Mouse (Mus musculus): ENCODE data around the gene Ppm1f. TPM values are rescaled to one million over a fixed set of nuclear protein-coding genes. Genes with fewer than 3 reads are reported as not detected.
"Not testable (repeated sequence)": the region's sequence is repeated elsewhere in the genome, so short reads cannot be mapped to it uniquely, and the experiment has no call there.

Gene Ppm1f
- total RNA-seq (2021): 10 to 100 TPM; 23.8 to 25.8 TPM

DNA sequence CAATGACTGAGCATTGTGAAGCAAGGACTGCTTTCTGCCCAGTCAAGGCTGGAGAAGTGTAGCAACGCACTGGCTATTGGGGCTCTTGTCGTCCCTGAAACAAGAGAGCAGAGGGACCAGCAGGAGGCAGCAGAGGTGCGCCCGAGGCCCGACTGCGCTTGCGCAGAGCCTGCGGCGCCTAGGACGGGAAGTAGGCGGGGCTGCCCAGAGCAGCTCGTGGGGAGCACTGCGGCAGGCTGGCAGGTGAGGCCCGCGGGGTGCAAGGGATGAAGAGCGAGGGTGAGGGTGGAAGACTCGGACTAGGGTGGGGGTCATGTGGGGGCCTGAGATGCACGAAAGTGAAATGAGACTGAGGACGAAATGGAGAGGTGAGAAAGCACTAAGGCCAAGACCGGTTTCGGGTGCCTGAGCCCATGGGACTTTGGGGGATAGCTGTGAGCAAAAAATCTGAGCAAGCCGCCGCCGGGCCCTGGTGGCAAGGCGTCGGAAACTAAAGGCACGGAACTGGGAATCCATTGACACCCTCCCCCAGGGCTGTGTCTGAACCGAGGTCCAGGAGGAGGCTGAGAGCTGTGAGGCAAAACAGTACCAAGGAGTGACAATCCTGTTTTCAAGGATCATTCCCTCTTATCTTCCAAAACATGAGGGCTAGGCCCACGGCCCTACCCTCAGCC lies at the start of gene Ppm1f:
Gene Ppm1f (plus strand): TSS at position 88 of the 674 bp plus-strand sequence.
- intact Hi-C loops (cut with DNase I): no loop called here
- DNase-seq: peak; percentile 94

DNA sequence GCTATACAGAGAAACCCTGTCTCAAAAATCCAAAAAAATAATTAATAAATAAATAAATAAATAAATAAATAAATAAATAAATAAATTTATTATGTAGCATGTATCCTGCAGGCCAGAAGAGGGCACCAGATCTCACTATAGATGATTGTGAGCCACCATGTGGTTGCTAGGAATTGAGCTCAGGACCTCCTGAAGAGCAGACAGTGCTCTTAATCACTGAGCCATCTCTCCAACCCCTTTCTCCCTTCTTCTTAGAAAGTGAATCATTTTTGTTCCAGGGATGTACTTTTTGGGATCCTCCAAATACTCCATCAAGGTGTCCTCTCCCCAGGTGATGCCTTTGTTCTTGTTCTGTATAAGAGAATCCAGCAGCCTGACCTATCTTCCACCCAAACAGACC lies 47.1 kb upstream of the Ppm1f start:
- no peak for DNase-seq
- intact Hi-C loops (cut with DNase I): no loop called here

DNA sequence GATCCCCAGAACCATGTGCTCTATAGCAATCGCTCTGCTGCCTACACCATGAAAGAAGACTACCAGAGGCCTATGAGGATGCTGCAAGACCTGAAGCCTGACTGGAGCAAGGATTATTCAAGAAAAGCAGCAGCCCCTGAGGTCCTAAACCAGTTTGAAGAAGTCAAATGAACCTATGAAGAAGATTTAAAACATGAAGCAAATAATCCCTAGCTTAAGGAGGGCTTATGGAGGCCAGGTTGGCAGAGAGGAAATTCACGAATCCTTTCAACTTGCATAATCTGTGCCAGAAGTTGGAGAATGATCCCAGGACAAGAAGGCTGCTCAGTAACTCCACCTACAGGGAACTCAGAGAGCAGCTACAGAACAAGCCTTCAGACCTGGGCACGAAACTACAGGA lies 43.9 kb upstream of the Ppm1f start:
- no peak for DNase-seq
- intact Hi-C loops (cut with DNase I): no loop called here

DNA sequence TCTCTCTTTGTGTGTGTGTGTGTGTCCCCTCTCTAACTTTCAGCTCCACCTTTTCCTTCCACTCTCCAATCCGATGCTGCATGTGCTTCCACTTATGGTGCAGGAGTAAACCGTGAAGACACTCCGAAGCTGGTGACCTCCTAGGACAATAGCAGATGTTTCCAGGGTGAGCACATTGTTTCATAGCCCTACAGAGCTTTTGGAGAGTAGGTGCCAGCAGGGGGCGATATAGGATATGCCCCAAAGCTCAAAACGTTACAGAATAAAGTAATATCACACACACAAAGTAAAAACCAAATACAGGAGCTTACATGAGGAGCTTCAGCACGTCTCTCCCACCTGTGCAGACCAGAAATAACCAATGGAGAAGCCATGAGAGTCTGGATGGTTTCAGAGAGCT lies 41.4 kb upstream of the Ppm1f start:
- intact Hi-C loops (cut with DNase I): no loop called here
- DNase-seq: peak; percentile 11

DNA sequence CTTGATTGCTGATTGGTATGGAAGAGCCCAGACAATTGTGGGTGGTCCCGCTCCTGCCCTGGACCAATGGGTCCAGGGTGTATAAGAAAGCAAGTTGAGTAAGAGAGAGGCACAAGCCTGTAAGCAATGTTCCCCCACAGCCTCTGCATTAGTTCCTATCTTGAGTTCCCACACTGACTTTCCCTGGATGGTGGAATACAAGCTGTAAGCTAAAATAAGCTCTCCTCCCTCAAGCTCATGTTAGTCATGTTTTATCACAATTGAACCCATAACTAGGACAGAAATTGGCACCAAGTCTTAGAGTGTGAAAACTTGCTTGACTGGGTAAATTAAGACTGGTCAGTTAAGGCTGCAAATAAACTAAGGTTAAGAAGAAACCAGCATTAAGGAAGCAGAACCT lies 40.7 kb upstream of the Ppm1f start:
- DNase-seq: no peak
- intact Hi-C loops (cut with DNase I): no loop called here

DNA sequence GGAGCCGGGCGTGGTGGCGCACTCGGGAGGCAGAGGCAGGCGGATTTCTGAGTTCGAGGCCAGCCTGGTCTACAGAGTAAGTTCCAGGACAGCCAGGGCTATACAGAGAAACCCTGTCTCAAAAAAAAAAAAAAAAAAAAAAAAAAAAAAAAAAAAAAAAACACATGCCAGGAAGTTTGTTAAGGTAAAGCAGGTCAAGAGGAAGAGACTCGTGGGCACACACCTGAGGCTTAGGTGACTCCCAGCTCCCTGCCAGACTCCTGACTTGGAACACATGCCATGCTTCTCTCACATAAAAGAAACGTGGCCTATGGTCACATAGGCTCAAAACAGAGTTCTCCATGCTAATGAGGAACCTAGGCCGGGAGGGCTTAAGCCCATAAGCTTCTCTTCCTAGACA lies 40.2 kb upstream of the Ppm1f start:
- intact Hi-C loops (cut with DNase I); DNase-seq: not testable (repeated sequence)

DNA sequence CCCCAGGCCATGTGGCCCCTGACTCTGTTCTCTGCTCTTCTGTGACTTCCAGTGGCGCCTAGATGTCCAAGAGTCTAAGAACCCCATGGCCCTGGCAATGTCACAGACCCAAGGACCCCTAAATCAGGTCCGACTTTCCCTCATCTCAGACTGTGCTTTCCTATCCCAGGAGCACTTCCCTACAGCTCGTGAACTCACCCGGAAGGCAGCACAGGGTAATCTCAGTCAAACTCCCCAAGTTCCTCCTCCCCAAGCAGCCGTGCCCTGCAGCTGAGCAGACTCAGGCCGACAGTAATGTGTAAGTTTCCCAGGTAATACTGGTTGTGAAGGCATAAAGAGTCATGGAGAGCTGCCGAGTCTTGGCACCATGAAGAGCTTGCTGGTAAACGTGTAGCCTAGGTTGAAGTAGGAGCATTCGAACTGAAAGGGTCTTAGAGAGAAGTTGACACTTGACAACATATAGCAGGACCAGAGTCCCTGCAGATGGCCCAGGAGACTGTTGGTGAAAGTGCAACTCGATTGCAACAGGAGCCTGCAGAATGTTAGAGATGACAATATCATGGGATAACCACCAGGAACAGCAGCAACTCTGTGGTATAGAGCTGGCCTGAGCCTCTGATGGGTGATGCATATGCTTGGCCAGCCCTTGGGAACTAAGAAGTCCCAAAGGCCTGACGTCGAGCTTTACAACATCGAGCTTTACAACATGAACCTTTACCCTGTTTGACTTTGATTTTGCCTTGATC lies 39.4 kb upstream of the Ppm1f start:
- intact Hi-C loops (cut with DNase I): no loop called here
- DNase-seq: no peak

DNA sequence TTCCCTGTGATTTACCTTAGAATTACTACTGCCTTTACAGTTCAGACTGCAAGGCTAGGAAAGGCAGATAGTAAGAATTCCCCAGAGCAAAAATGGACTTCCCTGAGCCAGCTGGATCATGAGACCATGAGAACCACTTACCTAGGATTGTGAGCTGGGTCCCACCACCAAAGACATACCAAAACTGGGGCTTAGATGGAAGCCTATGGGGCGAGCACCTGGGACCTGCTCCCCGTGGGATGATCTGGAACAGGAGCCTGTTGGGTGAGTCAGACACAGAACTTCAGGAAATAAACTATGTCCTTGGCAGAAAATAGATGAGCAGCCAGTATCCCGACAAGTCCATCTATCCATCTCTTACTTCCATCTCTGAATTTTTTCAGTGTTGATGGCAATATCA lies 34.0 kb upstream of the Ppm1f start:
- intact Hi-C loops (cut with DNase I): no loop called here
- DNase-seq: no peak

DNA sequence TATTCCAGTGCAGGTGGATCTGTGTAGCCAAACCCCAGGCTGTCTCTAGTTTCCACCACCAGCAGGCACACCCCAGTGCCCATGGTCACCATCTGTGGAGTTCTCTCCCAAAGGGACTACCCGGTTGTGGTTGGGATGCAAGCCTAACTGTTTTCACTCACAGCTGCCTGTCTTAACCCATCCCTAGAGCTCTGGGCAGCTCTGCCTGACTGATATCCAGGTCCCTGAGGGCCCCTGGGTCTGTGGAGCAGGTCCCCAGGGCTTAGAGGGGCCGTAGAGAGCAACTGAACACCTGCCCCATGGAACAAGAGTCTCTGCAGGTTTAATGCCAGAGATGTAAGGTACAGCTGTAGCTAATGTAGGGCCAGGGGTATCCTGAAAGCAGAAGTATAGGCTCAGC lies 32.3 kb upstream of the Ppm1f start, which contains the start of gene Igll1:
Gene Igll1 (minus strand): TSS at position 8 of the 400 bp plus-strand sequence.
- no peak for DNase-seq
- intact Hi-C loops (cut with DNase I): no loop called here

DNA sequence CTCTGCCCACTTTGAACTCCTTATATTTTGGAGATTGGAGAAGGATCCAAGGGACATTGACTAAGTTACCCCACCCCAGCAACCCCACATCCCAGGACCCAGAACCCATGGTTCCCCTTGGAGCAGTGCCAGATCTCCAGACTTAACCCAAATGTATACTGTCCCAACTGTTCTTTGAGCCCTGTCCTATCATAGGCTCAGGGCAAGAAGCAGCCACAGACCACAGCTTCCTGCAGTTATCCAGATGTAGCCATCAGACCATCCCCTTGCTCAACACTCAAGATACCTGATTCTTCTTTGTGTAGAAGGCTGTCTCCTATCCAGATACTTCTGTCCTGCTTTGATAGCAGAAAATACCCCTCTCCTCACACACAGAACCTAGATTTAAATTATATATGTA lies 31.1 kb upstream of the Ppm1f start:
- intact Hi-C loops (cut with DNase I): no loop called here
- no peak for DNase-seq

DNA sequence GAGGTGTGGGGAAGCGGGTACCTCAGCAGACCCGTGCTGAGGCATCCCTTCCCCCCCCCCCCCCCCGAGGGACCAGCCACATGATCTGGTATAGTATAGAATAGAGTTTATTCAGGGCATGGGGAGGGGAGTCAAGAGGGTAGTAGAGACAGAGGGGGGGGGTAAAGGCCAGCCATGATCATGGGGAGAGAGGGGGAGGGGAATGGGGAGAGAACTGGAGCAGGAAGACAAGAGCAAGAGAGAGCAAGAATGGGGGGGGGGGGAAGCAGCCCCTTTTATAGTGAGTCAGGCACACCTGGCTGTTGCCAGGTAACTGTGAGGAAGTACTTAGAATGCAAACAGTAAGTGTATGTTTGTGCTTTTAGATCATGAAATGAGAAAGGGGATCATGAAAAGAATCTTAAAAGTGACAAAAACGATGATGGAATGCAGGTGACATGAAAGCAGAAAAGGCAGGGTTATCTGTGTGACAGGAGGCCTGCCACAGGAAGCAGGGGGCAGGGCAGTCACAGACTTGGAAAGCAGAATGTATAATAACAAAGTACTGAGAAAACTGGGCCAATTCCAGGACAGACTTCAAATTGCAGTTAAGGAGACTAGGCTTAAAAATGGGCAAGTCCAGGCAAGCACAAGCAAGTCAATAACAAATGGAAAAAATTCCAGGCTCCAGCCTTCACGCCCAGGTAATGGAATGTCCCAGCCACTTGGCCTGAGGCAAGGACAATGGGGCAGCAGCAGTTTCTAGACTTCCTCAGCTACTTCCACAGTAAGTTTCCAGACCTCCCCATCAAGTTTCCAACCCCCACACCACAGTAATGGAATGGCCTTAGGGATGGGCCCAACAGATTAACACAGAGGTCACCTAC lies 30.3 kb upstream of the Ppm1f start:
- intact Hi-C loops (cut with DNase I): no loop called here
- no peak for DNase-seq

DNA sequence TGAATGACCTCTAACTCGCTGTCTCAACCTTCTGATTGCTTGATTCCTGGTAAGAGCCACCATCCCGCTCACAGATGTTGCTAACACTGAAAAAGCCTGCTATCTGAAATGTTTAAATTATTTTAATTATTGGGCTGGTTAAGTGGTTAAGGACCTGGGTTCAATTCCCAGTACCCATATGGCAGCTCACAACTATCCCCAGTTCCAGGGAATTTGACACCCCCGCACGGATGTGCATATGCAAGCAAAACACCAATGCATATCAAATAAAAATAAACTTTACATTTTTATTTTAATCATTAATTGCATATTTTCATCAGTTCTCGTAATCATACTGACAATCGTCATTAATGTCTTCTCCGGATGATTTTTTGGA lies 26.0 kb upstream of the Ppm1f start:
- intact Hi-C loops (cut with DNase I): no loop called here
- DNase-seq: no peak

DNA sequence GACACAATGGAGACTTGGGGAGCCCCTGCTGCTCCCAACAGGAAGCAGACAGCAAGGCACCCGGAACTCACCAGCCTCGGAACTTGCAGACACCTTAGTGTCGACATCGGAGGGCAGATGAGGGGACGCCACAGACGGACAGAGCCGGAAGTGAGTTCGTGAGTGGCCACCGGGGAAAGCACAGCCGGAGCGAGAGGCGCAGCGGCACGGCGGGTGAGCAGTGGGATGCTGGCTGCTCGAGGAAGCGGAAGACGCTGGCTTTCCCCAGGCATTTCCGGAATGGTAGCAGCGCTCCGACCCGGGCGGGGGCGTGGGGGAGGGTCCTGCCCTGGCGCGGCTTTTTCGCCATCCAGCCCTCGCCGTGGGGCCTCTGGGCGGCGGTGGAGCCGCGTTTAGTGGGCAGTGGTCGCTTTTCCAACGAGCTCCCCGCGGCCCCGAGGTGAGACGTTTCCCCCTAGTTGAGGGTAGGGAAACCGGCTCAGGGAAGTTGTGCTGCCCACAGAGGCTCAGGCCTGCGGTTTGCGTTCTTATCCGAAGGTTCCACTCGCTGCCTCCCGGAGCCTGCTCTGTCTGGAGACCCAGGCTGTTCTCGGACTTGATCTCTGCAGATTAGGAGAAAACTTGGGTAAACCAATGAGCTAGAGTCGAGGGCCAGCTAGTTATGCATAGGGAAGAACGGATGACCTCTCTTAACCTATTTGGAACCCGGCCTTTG lies 25.5 kb upstream of the Ppm1f start, which contains the start of the genes Top3b and Vpreb1:
Gene Top3b (plus strand): TSS at position 120 of the 715 bp plus-strand sequence.
Gene Vpreb1 (minus strand): TSS at position 227 of the 715 bp plus-strand sequence.
- intact Hi-C loops (cut with DNase I): no loop called here
- DNase-seq: peak; percentile 91

DNA sequence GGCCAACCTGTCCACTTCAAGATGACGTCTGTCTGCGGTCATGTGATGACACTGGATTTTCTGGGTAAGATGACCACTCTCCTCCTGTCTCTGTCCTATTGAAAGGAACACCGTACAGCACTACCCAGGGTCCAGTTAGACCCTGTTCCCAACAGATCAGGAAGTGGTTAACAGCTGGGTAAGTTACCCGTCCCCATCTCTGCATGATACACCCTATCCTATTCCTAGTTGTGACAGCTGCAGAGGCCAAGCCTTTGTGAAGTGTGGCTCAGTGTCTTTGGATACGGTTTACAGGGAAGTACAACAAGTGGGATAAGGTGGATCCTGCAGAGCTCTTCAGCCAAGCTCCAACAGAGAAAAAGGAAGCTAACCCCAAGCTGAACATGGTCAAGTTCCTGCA lies 17.2 kb upstream of the Ppm1f start:
- no peak for DNase-seq
- intact Hi-C loops (cut with DNase I): loop anchor here (5.0 kb wide), 1 partner anchor 562 kb away; no protein-coding TSS in a partner anchor

DNA sequence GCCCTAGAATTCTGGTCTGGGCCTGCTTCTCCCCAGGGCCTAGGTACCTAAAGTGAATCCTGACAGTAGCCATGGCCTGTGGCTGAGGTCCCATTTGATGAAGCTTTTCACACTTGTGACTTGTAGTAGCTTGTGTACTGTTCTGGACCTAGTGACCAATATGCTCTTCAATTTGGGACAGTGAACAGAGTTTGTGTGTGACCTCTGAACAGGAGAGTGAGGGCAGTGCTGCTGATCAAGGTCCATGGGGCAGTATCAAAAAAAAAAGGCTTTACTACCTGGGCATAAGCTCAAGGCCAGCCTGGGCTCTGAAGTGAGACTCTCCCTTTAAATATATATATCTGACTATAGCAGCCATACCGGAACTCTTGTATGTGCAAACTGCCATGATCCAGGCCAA lies 7.9 kb upstream of the Ppm1f start:
- DNase-seq: no peak
- intact Hi-C loops (cut with DNase I): no loop called here

DNA sequence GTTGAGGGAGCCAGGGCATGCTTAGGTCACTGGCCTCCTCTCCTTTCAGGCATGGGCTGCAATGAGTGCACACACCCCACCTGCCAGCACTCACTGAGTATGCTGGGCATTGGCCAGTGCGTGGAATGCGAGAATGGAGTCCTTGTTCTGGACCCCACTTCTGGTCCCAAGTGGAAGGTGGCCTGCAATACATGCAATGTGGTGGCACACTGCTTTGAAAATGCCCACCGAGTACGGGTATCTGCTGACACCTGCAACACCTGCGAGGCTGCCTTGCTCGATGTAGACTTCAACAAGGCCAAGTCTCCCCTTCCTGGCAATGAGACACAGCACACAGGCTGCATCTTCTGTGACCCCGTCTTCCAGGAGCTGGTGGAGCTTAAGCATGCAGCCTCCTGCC lies 3.9 kb upstream of the Ppm1f start:
- intact Hi-C loops (cut with DNase I): no loop called here
- no peak for DNase-seq

DNA sequence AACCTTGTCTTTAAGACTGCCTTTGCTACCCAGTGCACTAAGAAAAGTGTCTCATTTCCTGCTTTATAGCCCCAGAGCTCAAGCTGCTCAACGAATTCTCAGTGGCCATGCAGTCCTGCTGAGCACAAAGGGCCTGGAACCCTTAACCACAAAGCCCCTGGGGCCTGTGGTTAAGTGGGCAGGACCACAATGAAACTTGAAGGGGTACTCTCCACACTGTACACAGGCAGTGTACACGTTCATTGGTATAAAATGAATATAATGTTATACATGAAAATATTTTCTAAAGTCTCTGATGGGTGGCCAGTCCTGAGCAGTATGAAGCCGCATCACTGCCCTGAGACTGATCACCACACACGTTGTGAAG lies 271 bp upstream of the Ppm1f start:
- intact Hi-C loops (cut with DNase I): no loop called here
- no peak for DNase-seq

DNA sequence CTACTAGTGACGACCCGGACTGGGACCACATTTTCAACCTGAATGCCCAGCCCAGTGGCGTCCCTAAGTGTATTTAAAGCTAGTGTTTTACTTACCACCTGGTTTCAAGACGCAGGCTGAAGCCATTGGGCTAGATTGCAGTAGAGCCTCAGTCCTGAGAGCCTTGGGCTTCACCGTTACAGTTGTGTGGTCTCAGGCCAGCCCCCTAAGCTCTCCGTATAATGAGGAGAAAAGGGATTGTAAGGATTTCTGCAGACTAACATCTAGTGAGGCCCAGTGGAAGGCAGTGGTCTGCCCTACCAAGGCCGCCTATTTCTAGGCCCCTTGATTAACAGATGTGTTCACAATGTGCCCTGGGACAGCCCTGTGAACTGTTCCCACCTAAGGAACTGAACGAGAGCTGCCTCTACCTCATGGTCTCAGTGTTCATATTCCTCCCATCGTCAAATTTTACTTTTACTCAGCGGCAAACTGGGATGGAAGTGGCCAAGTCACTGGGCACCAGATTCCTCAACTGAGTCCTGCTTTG lies 851 bp downstream of the Ppm1f start:
- DNase-seq: no peak
- intact Hi-C loops (cut with DNase I): no loop called here

DNA sequence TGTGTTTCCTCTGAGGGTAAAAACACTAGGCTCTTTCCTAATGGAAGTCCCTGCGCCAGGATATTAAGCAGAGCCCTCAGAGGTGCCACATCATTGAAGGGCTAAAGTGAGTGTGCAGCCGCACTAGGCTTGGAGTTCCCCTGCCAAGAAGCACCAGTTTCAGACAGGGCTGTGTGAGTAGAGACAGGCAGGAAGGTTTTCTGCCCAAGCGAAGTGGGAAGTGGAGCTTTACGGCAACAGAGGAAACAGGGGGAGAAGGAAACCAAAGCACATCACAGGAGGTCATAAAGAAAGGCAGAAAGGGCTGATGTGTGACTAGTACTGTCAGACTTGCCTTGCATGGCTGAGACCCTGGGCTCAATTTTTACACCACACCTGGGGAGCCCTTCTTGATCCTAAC lies 6.1 kb downstream of the Ppm1f start:
- intact Hi-C loops (cut with DNase I): loop anchor here (10.0 kb wide), 1 partner anchor 112 kb away; no protein-coding TSS in a partner anchor
- DNase-seq: no peak

DNA sequence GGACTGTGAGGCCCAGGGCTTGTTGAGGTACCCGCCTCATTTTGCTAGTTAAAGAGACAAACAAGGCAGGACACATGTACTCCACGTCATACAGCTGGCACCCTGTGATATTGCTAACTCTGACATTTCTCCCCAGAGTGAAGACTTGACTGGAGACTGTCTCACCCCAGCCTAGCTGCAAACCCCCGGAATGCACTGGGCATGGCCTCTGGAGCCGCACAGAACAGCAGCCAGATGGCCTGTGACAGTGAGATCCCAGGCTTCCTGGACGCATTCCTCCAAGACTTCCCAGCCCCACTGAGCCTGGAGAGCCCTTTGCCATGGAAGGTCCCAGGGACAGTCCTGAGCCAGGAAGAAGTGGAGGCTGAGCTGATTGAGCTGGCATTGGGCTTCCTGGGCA lies 6.9 kb downstream of the Ppm1f start:
- intact Hi-C loops (cut with DNase I): loop anchor here (10.0 kb wide), 1 partner anchor 112 kb away; no protein-coding TSS in a partner anchor

More for the DNA sequence above, 6.9 kb downstream of the Ppm1f start:
- no peak for DNase-seq

Data from left cerebral cortex, postnatal 4 days (tissue).